Mouse (Mus musculus) midbrain, embryonic 16.5 days (tissue): ENCODE measurements around the gene Olfr1288. TPM values are rescaled to one million over a fixed set of nuclear protein-coding genes. Genes with fewer than 3 reads are reported as not detected.

Experiments used
- ATAC-seq: fragments of 200-750 bp; cut with Nextera tagmentation; 2 replicates; pipeline ENCODE4 v1.8.0; 2017; ENCODE audit warnings: moderate TSS enrichment
- H3K27ac ChIP-seq: fragments of 300-500 bp; sonication (generic); 2 replicates; pipeline ENCODE4 v1.5.1; 2014; ENCODE audit warnings: mild to moderate bottlenecking, low read length, mixed read lengths
- H3K27me3 ChIP-seq: fragments of 300-500 bp; sonication (generic); 2 replicates; pipeline ENCODE4 v1.6.1; 2014; ENCODE audit warnings: low read depth, low read length, mixed read lengths; ENCODE audit not compliant: control insufficient read depth, insufficient read depth
- H3K36me3 ChIP-seq: fragments of 300-500 bp; sonication (generic); 2 replicates; pipeline ENCODE4 v1.6.1; 2014; ENCODE audit warnings: mild to moderate bottlenecking, low read length, moderate library complexity, mixed read lengths; ENCODE audit not compliant: control insufficient read depth, insufficient read depth
- H3K4me1 ChIP-seq: fragments of 300-500 bp; sonication (generic); 2 replicates; pipeline ENCODE4 v1.6.1; 2014; ENCODE audit warnings: mild to moderate bottlenecking, low read length, mixed read lengths; ENCODE audit not compliant: control insufficient read depth, insufficient read depth
- H3K4me2 ChIP-seq: fragments of 300-500 bp; sonication (generic); 2 replicates; pipeline ENCODE4 v1.6.1; 2014; ENCODE audit warnings: mild to moderate bottlenecking, low read length, mixed read lengths
- H3K4me3 ChIP-seq: fragments of 300-500 bp; sonication (generic); 2 replicates; pipeline ENCODE4 v1.5.1; 2014; ENCODE audit warnings: low read depth, mild to moderate bottlenecking, low read length, moderate library complexity, mixed read lengths
- H3K9ac ChIP-seq: fragments of 300-500 bp; sonication (generic); 2 replicates; pipeline ENCODE4 v1.6.1; 2014; ENCODE audit warnings: low read depth, low read length, mixed read lengths
- H3K9me3 ChIP-seq: fragments of 300-500 bp; sonication (generic); replicated peaks from 2 replicates; pipeline ENCODE4 v1.6.1; 2014; ENCODE audit warnings: mild to moderate bottlenecking, low read length, mixed read lengths; ENCODE audit not compliant: control insufficient read depth, poor library complexity, severe bottlenecking
- WGBS: fragments of 180-500 bp; shearing (Covaris S2); extraction: QIAGEN DNeasy Blood & Tissue Kit; methylation state at CpG from one replicate; pipeline ENCODE4 v1.1.7; 2014; 5-methylcytosine and 5-hydroxymethylcytosine counted together
- polyA plus RNA-seq: library from polyadenylated mRNA; unstranded; fragments of >200 nt; fragmentation: Nextera tagmentation; extraction: Ambion mirVana; gene quantifications from 2 replicates; pipeline ENCODE4 v1.2.1, GENCODE M21; 2015

Gene Olfr1288
- polyA plus RNA-seq = not detected in 2 replicates

GRCm38 (mm10) chr2:111473801-111474200, at the start of gene Olfr1288:
Gene Olfr1288 (plus strand): TSS chr2:111474101.
- 95% methylated on average over 1 of the region's 1 CpGs for WGBS
- no peaks in the 10 kb centered on the region for H3K36me3 ChIP-seq
- H3K9ac ChIP-seq = no peak within 1 kb of the TSS
- no peak within 1 kb of the TSS for H3K4me3 ChIP-seq
- no peak within 1 kb of the TSS for H3K27ac ChIP-seq
- no peak within 1 kb of the TSS for H3K4me2 ChIP-seq
- no peak for ATAC-seq
- no peaks in the 10 kb centered on the region for H3K4me1 ChIP-seq
- H3K9me3 ChIP-seq = no peaks in the 10 kb centered on the region
- no peaks in the 10 kb centered on the region for H3K27me3 ChIP-seq

GRCm38 (mm10) chr2:111448842-111449241, 25.1 kb upstream of the Olfr1288 start, which contains the start of gene Olfr1287:
Gene Olfr1287 (plus strand): TSS chr2:111449142.
- Histone ChIP-seq H3K9ac (no peak within 1 kb of the TSS), H3K27ac (no peak within 1 kb of the TSS), H3K36me3 (no peaks in the 10 kb centered on the region), H3K4me1 (no peaks in the 10 kb centered on the region), H3K27me3 (no peaks in the 10 kb centered on the region), H3K4me2 (no peak within 1 kb of the TSS), H3K9me3 (no peaks in the 10 kb centered on the region), H3K4me3 (no peak within 1 kb of the TSS)
- WGBS = 73% methylated on average over 1 of the region's 1 CpGs
- no peak for ATAC-seq

GRCm38 (mm10) chr2:111480519-111480918, 6.6 kb downstream of the Olfr1288 start, which contains the start of gene Olfr1289:
Gene Olfr1289 (plus strand): TSS chr2:111480819.
- Histone ChIP-seq H3K4me1 (no peaks in the 10 kb centered on the region), H3K27ac (no peak within 1 kb of the TSS), H3K4me2 (no peak within 1 kb of the TSS), H3K9ac (no peak within 1 kb of the TSS), H3K4me3 (no peak within 1 kb of the TSS), H3K27me3 (no peaks in the 10 kb centered on the region), H3K36me3 (no peaks in the 10 kb centered on the region), H3K9me3 (no peaks in the 10 kb centered on the region)
- 60% methylated on average over 1 of the region's 1 CpGs for WGBS
- ATAC-seq = no peak

- Histone ChIP-seq H3K27ac (no peak within 1 kb of the TSS), H3K4me2 (no peak within 1 kb of the TSS), H3K9ac (no peak within 1 kb of the TSS), H3K27me3 (no peaks in the 10 kb centered on the region), H3K4me1 (no peaks in the 10 kb centered on the region), H3K9me3 (no peaks in the 10 kb centered on the region), H3K4me3 (no peak within 1 kb of the TSS), H3K36me3 (no peaks in the 10 kb centered on the region)
- WGBS = 82% methylated on average over 5 of the region's 5 CpGs
- ATAC-seq = no peak
Measured at GRCm38 (mm10) chr2:111493729-111494128, 19.8 kb downstream of the Olfr1288 start, which contains the start of gene Olfr1290. Gene Olfr1290 (minus strand): TSS chr2:111493829.

GRCm38 (mm10) chr2:111496880-111497279, 23.0 kb downstream of the Olfr1288 start, which contains the start of gene Olfr1291-ps1:
Gene Olfr1291-ps1 (plus strand): TSS chr2:111497180.
- Histone ChIP-seq H3K27ac (no peak within 1 kb of the TSS), H3K27me3 (no peaks in the 10 kb centered on the region), H3K9me3 (no peaks in the 10 kb centered on the region), H3K4me2 (no peak within 1 kb of the TSS), H3K4me3 (no peak within 1 kb of the TSS), H3K4me1 (no peaks in the 10 kb centered on the region), H3K36me3 (no peaks in the 10 kb centered on the region), H3K9ac (no peak within 1 kb of the TSS)
- no peak for ATAC-seq
- 95% methylated on average over 3 of the region's 3 CpGs for WGBS

GRCm38 (mm10) chr2:111517451-111517850, 43.5 kb downstream of the Olfr1288 start:
- Histone ChIP-seq H3K27ac (no peak overlapping the region), H3K9ac (no peak overlapping the region), H3K4me3 (no peak overlapping the region), H3K27me3 (no peaks in the 10 kb centered on the region), H3K4me2 (no peak overlapping the region), H3K4me1 (no peaks in the 10 kb centered on the region), H3K9me3 (no peaks in the 10 kb centered on the region), H3K36me3 (no peaks in the 10 kb centered on the region)
- WGBS = 91% methylated on average over 10 of the region's 10 CpGs
- ATAC-seq = no peak

GRCm38 (mm10) chr2:111524903-111525302, 51.0 kb downstream of the Olfr1288 start, which contains the start of gene Olfr1293-ps:
Gene Olfr1293-ps (plus strand): TSS chr2:111525203.
- no peak within 1 kb of the TSS for H3K4me3 ChIP-seq
- H3K27ac ChIP-seq = no peak within 1 kb of the TSS
- no peak for ATAC-seq
- H3K9ac ChIP-seq = no peak within 1 kb of the TSS
- H3K36me3 ChIP-seq = no peaks in the 10 kb centered on the region
- no peak within 1 kb of the TSS for H3K4me2 ChIP-seq
- no peaks in the 10 kb centered on the region for H3K9me3 ChIP-seq
- H3K27me3 ChIP-seq = no peaks in the 10 kb centered on the region
- no peaks in the 10 kb centered on the region for H3K4me1 ChIP-seq
- WGBS = 95% methylated on average over 1 of the region's 1 CpGs

Other genes starting within 250 kb of the Olfr1288 start
- gene 4930430A15Rik, start 244.5 kb upstream of the Olfr1288 start, polyA plus RNA-seq = not detected in 2 replicates
- gene Olfr1275, start 238.8 kb upstream of the Olfr1288 start, polyA plus RNA-seq = not detected in 2 replicates
- not detected in 2 replicates for gene Olfr1276, start 219.6 kb upstream of the Olfr1288 start, polyA plus RNA-seq
- not detected in 2 replicates for gene Olfr1277, start 200.0 kb upstream of the Olfr1288 start, polyA plus RNA-seq
- gene Olfr1278, start 184.0 kb upstream of the Olfr1288 start, polyA plus RNA-seq = not detected in 2 replicates
- gene Olfr1279, start 173.5 kb upstream of the Olfr1288 start, polyA plus RNA-seq = not detected in 2 replicates
- not detected in 2 replicates for gene Olfr1280, start 160.1 kb upstream of the Olfr1288 start, polyA plus RNA-seq
- gene Olfr1281, start 147.6 kb upstream of the Olfr1288 start, polyA plus RNA-seq = not detected in 2 replicates
- not detected in 2 replicates for gene Olfr1282, start 138.0 kb upstream of the Olfr1288 start, polyA plus RNA-seq
- not detected in 2 replicates for gene Olfr1283, start 107.3 kb upstream of the Olfr1288 start, polyA plus RNA-seq
- gene Olfr1284, start 98.6 kb upstream of the Olfr1288 start, polyA plus RNA-seq = not detected in 2 replicates
- not detected in 2 replicates for gene Olfr1286, start 51.0 kb upstream of the Olfr1288 start, polyA plus RNA-seq
- gene Olfr1287, start 25.0 kb upstream of the Olfr1288 start, polyA plus RNA-seq = not detected in 2 replicates
- not detected in 2 replicates for gene Olfr1289, start 6.7 kb downstream of the Olfr1288 start, polyA plus RNA-seq
- gene Olfr1290, start 19.7 kb downstream of the Olfr1288 start, polyA plus RNA-seq = not detected in 2 replicates
- gene Olfr1291-ps1, start 23.1 kb downstream of the Olfr1288 start, polyA plus RNA-seq = not detected in 2 replicates
- not detected in 2 replicates for gene Olfr1293-ps, start 51.1 kb downstream of the Olfr1288 start, polyA plus RNA-seq
- not detected in 2 replicates for gene Olfr1294, start 66.2 kb downstream of the Olfr1288 start, polyA plus RNA-seq
- gene Olfr1295, start 95.6 kb downstream of the Olfr1288 start, polyA plus RNA-seq = not detected in 2 replicates
- not detected in 2 replicates for gene Olfr1297, start 152.4 kb downstream of the Olfr1288 start, polyA plus RNA-seq
- not detected in 2 replicates for gene Olfr1298, start 175.1 kb downstream of the Olfr1288 start, polyA plus RNA-seq
- gene Olfr1299, start 187.3 kb downstream of the Olfr1288 start, polyA plus RNA-seq = not detected in 2 replicates